Mouse (Mus musculus) frontal cortex, postnatal 14 days (tissue): ENCODE measurements at regions not wholly inside any gene's neighbourhood (a gene's known extent, or its start where the extent isn't known, plus 50 kb on each side); places are given as distances from the start of the nearest gene placed in this dataset.

ENCODE experiments used
- DNase-seq, 2 experiments: peaks; one replicate each; pipeline ENCODE4 v3.0.0; 2022; ENCODE audit warnings: low spot score in 2 of 2

- DNase-seq = no peak
Observed at GRCm38 (mm10) chr8:67598687-67599086, 75.0 kb downstream of the Nat3 start.

GRCm38 (mm10) chr8:67622213-67622612 is 98.6 kb downstream of the Nat3 start:
- no peak for DNase-seq

- peak; percentile 23 to 41 for DNase-seq
Observed at GRCm38 (mm10) chr8:67631691-67632090, 108.0 kb downstream of the Nat3 start.

- DNase-seq = peak; percentile 5 to 11
Observed at GRCm38 (mm10) chr8:67632290-67632689, 108.6 kb downstream of the Nat3 start.
